Mouse (Mus musculus) stomach, postnatal 0 days (tissue): Measurements from ENCODE around the gene Rrp8. TPM values are rescaled to one million over a fixed set of nuclear protein-coding genes. Genes with fewer than 3 reads are reported as not detected.

Experiments
- ATAC-seq: fragments of 200-750 bp; cut with Nextera tagmentation; 2 replicates; pipeline ENCODE4 v1.8.0; 2017; ENCODE audit not compliant: low FRiP score, low TSS enrichment
- DNase-seq: peaks from one replicate; pipeline ENCODE4 v3.0.0-alpha.2; 2016; ENCODE audit warnings: low spot score
- H3K27ac ChIP-seq: fragments of 300-500 bp; sonication (generic); replicated peaks from 2 replicates; pipeline ENCODE4 v1.5.1; 2014; ENCODE audit warnings: mild to moderate bottlenecking, control low read depth
- H3K27me3 ChIP-seq: fragments of 300-500 bp; sonication (generic); 2 replicates; pipeline ENCODE4 v1.6.1; 2014; ENCODE audit warnings: low read length; ENCODE audit not compliant: control insufficient read depth, insufficient read depth
- H3K36me3 ChIP-seq: fragments of 300-500 bp; sonication (generic); 2 replicates; pipeline ENCODE4 v1.6.1; 2014; ENCODE audit warnings: low read length, mixed read lengths; ENCODE audit not compliant: control insufficient read depth, insufficient read depth
- H3K4me1 ChIP-seq: fragments of 300-500 bp; sonication (generic); replicated peaks from 2 replicates; pipeline ENCODE4 v1.6.1; 2014; ENCODE audit warnings: antibody characterized with exemption; ENCODE audit not compliant: control insufficient read depth, insufficient read depth
- H3K4me2 ChIP-seq: fragments of 300-500 bp; sonication (generic); replicated peaks from 2 replicates; pipeline ENCODE4 v1.6.1; 2014; ENCODE audit warnings: low read depth, mild to moderate bottlenecking, control low read depth, moderate library complexity
- H3K4me3 ChIP-seq: fragments of 300-500 bp; sonication (generic); 2 replicates; pipeline ENCODE4 v1.5.1; 2014; ENCODE audit warnings: low read depth, low read length, control low read depth
- H3K9ac ChIP-seq: fragments of 300-500 bp; sonication (generic); 2 replicates; pipeline ENCODE4 v1.6.1; 2014; ENCODE audit warnings: mild to moderate bottlenecking, low read length, control low read depth, mixed read lengths
- H3K9me3 ChIP-seq: fragments of 300-500 bp; sonication (generic); 2 replicates; pipeline ENCODE4 v1.6.1; 2016; ENCODE audit warnings: low read length; ENCODE audit not compliant: control insufficient read depth
- CTCF ChIP-seq: IDR thresholded peaks from 2 replicates; pipeline ENCODE4 v1.5.1; 2016; ENCODE audit warnings: antibody characterized with exemption, low read depth, mild to moderate bottlenecking, moderate library complexity
- EP300 ChIP-seq: optimal IDR thresholded peaks from 2 replicates; pipeline ENCODE3; 2016; ENCODE audit warnings: antibody characterized with exemption
- WGBS: fragments of 180-500 bp; shearing (Covaris S2); extraction: QIAGEN DNeasy Blood & Tissue Kit; methylation state at CpG from one replicate; pipeline ENCODE4 v1.1.7; 2014; 5-methylcytosine and 5-hydroxymethylcytosine counted together
- polyA plus RNA-seq: library from polyadenylated mRNA; unstranded; fragments of >200 nt; fragmentation: Nextera tagmentation; extraction: Ambion mirVana; gene quantifications from 2 replicates; pipeline ENCODE4 v1.2.1, GENCODE M21; 2015

Gene Rrp8
- polyA plus RNA-seq, 1 experiment from 2014 or later: 21.3 TPM

- no peaks in the 10 kb centered on the region for H3K9me3 ChIP-seq
- H3K9ac ChIP-seq: no peak overlapping the region
- H3K4me2 ChIP-seq: no peak overlapping the region
- TF ChIP-seq CTCF: peak; percentile 95
- no peak for TF ChIP-seq EP300
- peaks cover under 1% of the 10 kb centered on the region; the same call in 1 of the 2 replicates for H3K36me3 ChIP-seq
- peak; percentile 70 for ATAC-seq
- H3K27ac ChIP-seq: no peak overlapping the region
- DNase-seq: peak; percentile 35
- no peaks in the 10 kb centered on the region for H3K4me1 ChIP-seq
- no peaks in the 10 kb centered on the region for H3K27me3 ChIP-seq
- no peak overlapping the region for H3K4me3 ChIP-seq
- WGBS: 72% methylated on average over 4 of the region's 4 CpGs
Measured at GRCm38 (mm10) chr7:105726144-105726979, 10.8 kb downstream of the Rrp8 start.

GRCm38 (mm10) chr7:105721916-105722315 is 15.3 kb downstream of the Rrp8 start:
- DNase-seq: no peak
- Histone ChIP-seq H3K4me1 (no peaks in the 10 kb centered on the region), H3K27me3 (no peaks in the 10 kb centered on the region), H3K27ac (no peak overlapping the region), H3K9me3 (no peaks in the 10 kb centered on the region), H3K9ac (no peak overlapping the region), H3K4me2 (no peak overlapping the region), H3K36me3 (no peaks in the 10 kb centered on the region), H3K4me3 (no peak overlapping the region)
- WGBS: 70% methylated on average over 2 of the region's 2 CpGs
- no peak for ATAC-seq
- no peak for TF ChIP-seq EP300
- no peak for TF ChIP-seq CTCF

- H3K27me3 ChIP-seq: no peaks in the 10 kb centered on the region
- H3K9ac ChIP-seq: no peak overlapping the region
- no peaks in the 10 kb centered on the region for H3K36me3 ChIP-seq
- no peak overlapping the region for H3K4me3 ChIP-seq
- no peak for TF ChIP-seq EP300
- 0 out of 2 replicates have a peak, but pooled peaks have one; percentile 3 for TF ChIP-seq CTCF
- H3K4me2 ChIP-seq: no peak overlapping the region
- DNase-seq (no peak), ATAC-seq (no peak)
- no peak overlapping the region for H3K27ac ChIP-seq
- no peaks in the 10 kb centered on the region for H3K9me3 ChIP-seq
- no peaks in the 10 kb centered on the region for H3K4me1 ChIP-seq
- 61% methylated on average over 3 of the region's 3 CpGs for WGBS
Measured at GRCm38 (mm10) chr7:105715366-105715765, 21.8 kb downstream of the Rrp8 start.

- Histone ChIP-seq H3K4me3 (no peak overlapping the region), H3K4me2 (no peak overlapping the region), H3K9me3 (no peaks in the 10 kb centered on the region), H3K9ac (no peak overlapping the region), H3K27ac (no peak overlapping the region), H3K36me3 (no peaks in the 10 kb centered on the region), H3K27me3 (no peaks in the 10 kb centered on the region), H3K4me1 (no peaks in the 10 kb centered on the region)
- WGBS: 88% methylated on average over 5 of the region's 5 CpGs
- ATAC-seq: no peak
- TF ChIP-seq EP300 (no peak), CTCF (no peak)
- DNase-seq: no peak
Measured at GRCm38 (mm10) chr7:105708733-105709132, 28.5 kb downstream of the Rrp8 start.

- TF ChIP-seq EP300 (no peak), CTCF (no peak)
- no peak overlapping the region for H3K4me2 ChIP-seq
- WGBS: 91% methylated on average over 4 of the region's 4 CpGs
- H3K27me3 ChIP-seq: no peaks in the 10 kb centered on the region
- no peak overlapping the region for H3K4me3 ChIP-seq
- DNase-seq: no peak
- no peaks in the 10 kb centered on the region for H3K9me3 ChIP-seq
- no peak for ATAC-seq
- H3K4me1 ChIP-seq: no peaks in the 10 kb centered on the region
- H3K36me3 ChIP-seq: no peaks in the 10 kb centered on the region
- H3K27ac ChIP-seq: no peak overlapping the region
- H3K9ac ChIP-seq: no peak overlapping the region
Measured at GRCm38 (mm10) chr7:105703816-105704215, 33.4 kb downstream of the Rrp8 start.

GRCm38 (mm10) chr7:105703184-105703583 is 34.0 kb downstream of the Rrp8 start:
- no peaks in the 10 kb centered on the region for H3K4me1 ChIP-seq
- 82% methylated on average over 16 of the region's 16 CpGs for WGBS
- ATAC-seq: no peak
- no peaks in the 10 kb centered on the region for H3K27me3 ChIP-seq
- H3K36me3 ChIP-seq: no peaks in the 10 kb centered on the region
- no peak overlapping the region for H3K4me3 ChIP-seq
- H3K9ac ChIP-seq: no peak overlapping the region
- H3K4me2 ChIP-seq: no peak overlapping the region
- no peak for TF ChIP-seq CTCF
- no peak for TF ChIP-seq EP300
- DNase-seq: no peak
- H3K27ac ChIP-seq: no peak overlapping the region
- H3K9me3 ChIP-seq: no peaks in the 10 kb centered on the region
